Comparison of ENCODE assay signal across 29 mouse cellular contexts in genomic region chr12:32460330-32460998, GRCm38 (mm10).
DNase-seq lines count a peak whose midpoint lies in the region; ATAC-seq and TF ChIP-seq lines count a peak whose summit lies in the region.
"Had no signal": no experiment of that assay in that cellular context is flagged by ENCODE, and none has a peak within 500 bp of the region (broad histone marks: within the 10 kb centered on the region; RNA-seq: fewer than 3 reads in every experiment).

No protein-coding gene starts in this region.

- peak; percentile 57 for DNase-seq in lung, embryonic 14.5 days
- no peak for DNase-seq in lung, postnatal 4 days
- peak; percentile 14 for DNase-seq in fat pad, adult 2 months (ENCODE audit: extremely low read depth, low read depth, low spot score)
- DNase-seq in T-cell, adult 2 months (ENCODE audit: low spot score), result no peak
- DNase-seq in retina, embryonic 14.5 days (ENCODE audit: low spot score), result no peak
- DNase-seq: adrenal gland, postnatal 36 days; cerebellum, adult 11-12 months; cerebellum, postnatal 10 days; gastrocnemius, adult 2 months; heart, adult 11 months; heart, postnatal 10 days; kidney, adult 11 months; kidney, postnatal 4 days; liver, embryonic 13.5 days; lung, postnatal 10 days; thymus, adult 2 months; thymus, postnatal 4 days had no signal

- H3ac ChIP-seq in C2C12 (ENCODE audit: control insufficient read depth, insufficient read length, low read depth), result no peak overlapping the region
- H3ac ChIP-seq in myocyte (ENCODE audit: control insufficient read depth, insufficient read length), result no peak overlapping the region

- H3K27me3 ChIP-seq in lung, embryonic 14.5 days (ENCODE audit: insufficient read depth, low read length), result no peaks in the 10 kb centered on the region
- no peaks in the 10 kb centered on the region for H3K27me3 ChIP-seq in C2C12 (ENCODE audit: control insufficient read depth, insufficient read depth, insufficient read length)
- H3K27me3 ChIP-seq in myocyte (ENCODE audit: control insufficient read depth, insufficient read depth, insufficient read length), result no peaks in the 10 kb centered on the region
- H3K27me3 ChIP-seq: CH12.LX; forebrain, embryonic 13.5 days; heart, embryonic 12.5 days; kidney, embryonic 15.5 days; limb, embryonic 13.5 days; liver, embryonic 13.5 days; neural tube, embryonic 15.5 days had no signal

- H3K4me3 ChIP-seq in lung, embryonic 14.5 days (ENCODE audit: low read depth, low read length), result no peak overlapping the region
- H3K4me3 ChIP-seq in C2C12 (ENCODE audit: insufficient read depth, poor library complexity, severe bottlenecking), result no peak overlapping the region
- no peak overlapping the region for H3K4me3 ChIP-seq in myocyte
- H3K4me3 ChIP-seq: forebrain, embryonic 13.5 days; gastrocnemius, adult 2 months; heart, embryonic 12.5 days; hindbrain, embryonic 10.5 days; kidney, embryonic 15.5 days; limb, embryonic 13.5 days; liver, embryonic 13.5 days; neural tube, embryonic 15.5 days had no signal

- 62% methylated on average over 4 of the region's 4 CpGs for WGBS in lung, embryonic 14.5 days

- no peak overlapping the region for H3K9ac ChIP-seq in lung, embryonic 14.5 days
- H3K9ac ChIP-seq: forebrain, embryonic 13.5 days; heart, embryonic 12.5 days; kidney, embryonic 15.5 days; limb, embryonic 13.5 days; liver, embryonic 13.5 days; neural tube, embryonic 15.5 days had no signal

- H3K4me1 ChIP-seq in lung, embryonic 14.5 days (ENCODE audit: insufficient read depth), result no peaks in the 10 kb centered on the region
- H3K4me1 ChIP-seq: forebrain, embryonic 13.5 days; heart, embryonic 12.5 days; hindbrain, embryonic 10.5 days; kidney, embryonic 15.5 days; limb, embryonic 13.5 days; liver, embryonic 13.5 days; neural tube, embryonic 15.5 days had no signal

- no peak for TF ChIP-seq CTCF in lung, embryonic 14.5 days (IDR thresholded peaks at IDR 0.05; ENCODE audit: low read depth)
- no peak for TF ChIP-seq CTCF in C2C12 (IDR thresholded peaks at IDR 0.05; ENCODE audit: control insufficient read depth, insufficient read depth, insufficient read length)

- TF ChIP-seq POLR2A in myocyte (IDR thresholded peaks at IDR 0.05; ENCODE audit: insufficient read length, low read depth), result no peak

- no peak overlapping the region for H3K27ac ChIP-seq in lung, embryonic 14.5 days (ENCODE audit: low read depth)
- H3K27ac ChIP-seq: forebrain, embryonic 13.5 days; gastrocnemius, adult 2 months; hindbrain, embryonic 10.5 days; kidney, embryonic 15.5 days; limb, embryonic 13.5 days; liver, embryonic 13.5 days; neural tube, embryonic 15.5 days; stomach, postnatal 0 days had no signal

- no peak overlapping the region for H3K4me2 ChIP-seq in lung, embryonic 14.5 days
- H3K4me2 ChIP-seq in myocyte (ENCODE audit: low read depth), result no peak overlapping the region
- H3K4me2 ChIP-seq: forebrain, embryonic 13.5 days; heart, embryonic 12.5 days; kidney, embryonic 15.5 days; limb, embryonic 13.5 days; liver, embryonic 13.5 days; neural tube, embryonic 15.5 days had no signal

- no peaks in the 10 kb centered on the region for H3K36me3 ChIP-seq in lung, embryonic 14.5 days (ENCODE audit: insufficient read depth)
- H3K36me3 ChIP-seq in C2C12 (ENCODE audit: control insufficient read depth, insufficient read depth) (no peaks in the 10 kb centered on the region), myocyte (ENCODE audit: control insufficient read depth, insufficient read depth) (no peaks in the 10 kb centered on the region)
- H3K36me3 ChIP-seq: G1E; heart, embryonic 12.5 days; hindbrain, embryonic 10.5 days; kidney, embryonic 15.5 days; limb, embryonic 13.5 days; liver, embryonic 13.5 days; neural tube, embryonic 15.5 days had no signal

- H3K79me2 ChIP-seq in C2C12 (ENCODE audit: control insufficient read depth, insufficient read depth) (no peaks in the 10 kb centered on the region), myocyte (ENCODE audit: control insufficient read depth, insufficient read depth) (no peaks in the 10 kb centered on the region)

- no peaks in the 10 kb centered on the region for H3K79me3 ChIP-seq in C2C12 (ENCODE audit: low read depth)

- H3K9me3 ChIP-seq in lung, embryonic 14.5 days (ENCODE audit: low read depth, low read length), result no peaks in the 10 kb centered on the region
- H3K9me3 ChIP-seq: forebrain, embryonic 13.5 days; G1E; heart, embryonic 12.5 days; hindbrain, embryonic 10.5 days; kidney, embryonic 15.5 days; limb, embryonic 13.5 days; liver, embryonic 13.5 days; neural tube, embryonic 15.5 days had no signal

- peak; percentile 31; the same call in 1 of the 2 replicates for ATAC-seq in lung, embryonic 14.5 days (ENCODE audit: insufficient read depth)
- ATAC-seq: forebrain, embryonic 13.5 days; hindbrain, embryonic 16.5 days had no signal

TF ChIP-seq in C2C12, 6 proteins besides CTCF, POLR2A, EP300 and RAD21:
- TF ChIP-seq FOSL1 (IDR thresholded peaks at IDR 0.05; ENCODE audit: insufficient read depth, low read length, poor library complexity, severe bottlenecking), result no peak
- TF ChIP-seq CEBPB (IDR thresholded peaks at IDR 0.05; ENCODE audit: low read depth), result peak; percentile 97

TF ChIP-seq in myocyte, 11 proteins besides CTCF, POLR2A, EP300 and RAD21:
- peak; percentile 88 for TF ChIP-seq CEBPB (IDR thresholded peaks at IDR 0.05; ENCODE audit: insufficient read depth, poor library complexity, severe bottlenecking)
- TF ChIP-seq E2F4 (IDR thresholded peaks at IDR 0.05; ENCODE audit: insufficient read depth), result no peak

Comparison
In these comparisons a context has a peak if more than half of its experiments do, and no peak if none do; other contexts are left out.
1. DNase-seq: peak in lung, embryonic 14.5 days (single experiment) and fat pad, adult 2 months (single experiment); none in lung, postnatal 4 days (0 of 2), T-cell, adult 2 months (single experiment) and retina, embryonic 14.5 days (single experiment).